Mouse (Mus musculus) erythroblast, embryonic 14.5 days (primary cell): ENCODE measurements around the gene Styxl1. TPM values are rescaled to one million over a fixed set of nuclear protein-coding genes. Genes with fewer than 3 reads are reported as not detected.

Experiments used
- H3K27me3 ChIP-seq: 2 replicates; pipeline ENCODE4 v1.6.1; 2012; ENCODE audit warnings: inconsistent platforms; ENCODE audit not compliant: control insufficient read depth
- H3K36me3 ChIP-seq: 2 replicates; pipeline ENCODE4 v1.6.1; 2012; ENCODE audit warnings: mild to moderate bottlenecking, inconsistent platforms; ENCODE audit not compliant: control insufficient read depth
- H3K4me1 ChIP-seq: 2 replicates; pipeline ENCODE4 v1.6.1; 2012; ENCODE audit warnings: inconsistent platforms; ENCODE audit not compliant: control insufficient read depth
- H3K4me3 ChIP-seq: replicated peaks from 2 replicates; pipeline ENCODE3; 2012; ENCODE audit warnings: moderate library complexity, mild to moderate bottlenecking, inconsistent platforms
- H3K9me3 ChIP-seq: 2 replicates; pipeline ENCODE4 v1.6.1; 2012; ENCODE audit warnings: low read length, inconsistent platforms, mixed read lengths; ENCODE audit not compliant: control insufficient read depth
- GATA1 ChIP-seq: IDR thresholded peaks from 2 replicates; pipeline ENCODE4 v1.6.1; 2012; ENCODE audit warnings: low read length, inconsistent platforms, mixed read lengths
- TAL1 ChIP-seq: IDR thresholded peaks from 3 replicates; pipeline ENCODE4 v1.6.1; 2012; ENCODE audit warnings: low read length, inconsistent platforms, mixed read lengths
- polyA plus RNA-seq: library from polyadenylated mRNA; stranded (reverse); fragments of >175 nt; gene quantifications from 2 replicates; pipeline ENCODE4 v1.2.3, GENCODE M21; 2012

Gene Styxl1
- polyA plus RNA-seq, 1 experiment: not detected

DNA sequence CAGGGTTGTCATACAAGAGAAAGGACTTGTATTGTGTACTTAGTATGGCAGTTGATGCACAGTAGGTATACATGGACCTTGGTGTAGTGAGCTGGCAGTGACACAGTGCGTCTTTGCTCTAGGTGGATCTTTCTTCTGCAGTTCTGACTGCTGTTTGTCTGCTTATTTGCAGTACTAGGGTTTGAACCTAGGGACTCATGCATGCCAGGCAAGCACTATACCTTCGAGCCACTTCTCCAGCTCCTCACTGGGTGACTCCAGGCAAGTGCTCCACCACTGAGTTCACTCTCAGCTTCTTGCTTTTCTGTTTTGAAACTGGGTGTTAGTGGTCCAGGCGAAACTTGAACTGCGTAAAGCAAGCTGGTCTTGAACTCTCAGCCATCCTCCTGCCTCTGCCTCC, 76.6 kb downstream of the Styxl1 start:
- TF ChIP-seq TAL1 (no peak), GATA1 (no peak)
- Histone ChIP-seq H3K9me3 (no peaks in the 10 kb centered on the region), H3K36me3 (peaks cover 7% of the 10 kb centered on the region), H3K4me1 (peaks cover 2% of the 10 kb centered on the region), H3K27me3 (no peaks in the 10 kb centered on the region), H3K4me3 (no peak overlapping the region)

DNA sequence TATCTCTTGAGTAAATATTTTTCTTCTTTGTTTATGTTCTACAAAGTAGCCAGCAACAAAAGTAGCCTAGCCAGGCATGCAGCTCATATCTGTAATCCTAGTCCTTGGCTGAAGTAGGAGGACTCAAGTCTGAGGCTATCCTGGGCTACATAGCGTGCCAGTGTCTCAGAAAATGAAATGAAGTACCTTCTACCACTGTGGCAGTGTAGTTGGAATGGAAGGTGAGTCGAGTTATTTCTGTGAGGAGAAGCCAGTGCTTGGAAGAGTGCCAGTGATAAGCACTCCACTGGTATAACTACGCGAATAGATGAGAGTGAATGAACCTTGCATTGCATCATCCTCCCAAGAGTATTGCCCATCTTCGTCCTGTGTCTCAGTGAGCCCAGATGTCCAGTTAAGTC, 80.5 kb downstream of the Styxl1 start:
- Histone ChIP-seq H3K36me3 (peaks cover 7% of the 10 kb centered on the region), H3K9me3 (no peaks in the 10 kb centered on the region)
- no peak for TF ChIP-seq TAL1
- TF ChIP-seq GATA1: no peak

More for the DNA sequence above, 80.5 kb downstream of the Styxl1 start:
- no peaks in the 10 kb centered on the region for H3K27me3 ChIP-seq
- H3K4me3 ChIP-seq: no peak overlapping the region
- H3K4me1 ChIP-seq: no peaks in the 10 kb centered on the region; the same call in 1 of the 2 replicates

Other genes starting within 250 kb of the Styxl1 start
- gene Hip1, start 233.3 kb downstream of the Styxl1 start, polyA plus RNA-seq: 0.07 TPM in 1 of 2 replicates, not detected in the other
- gene Ccl26, start 214.8 kb downstream of the Styxl1 start, polyA plus RNA-seq: not detected in 2 replicates
- gene Ccl24, start 205.3 kb downstream of the Styxl1 start, polyA plus RNA-seq: 0.03 TPM in 1 of 2 replicates, not detected in the other
- 0.07 and 0.35 TPM in 2 replicates for gene Rhbdd2, start 145.8 kb downstream of the Styxl1 start, polyA plus RNA-seq
- gene Por, start 108.4 kb downstream of the Styxl1 start, polyA plus RNA-seq: 2.5 and 2.6 TPM in 2 replicates
- 0.17 and 0.25 TPM in 2 replicates for gene Tmem120a, start 33.9 kb downstream of the Styxl1 start, polyA plus RNA-seq
- gene Mdh2, start 95 bp upstream of the Styxl1 start, polyA plus RNA-seq: 54.3 and 58.5 TPM in 2 replicates
- not detected in 2 replicates for gene Srrm3, start 28.5 kb upstream of the Styxl1 start, polyA plus RNA-seq
- gene Hspb1, start 109.5 kb upstream of the Styxl1 start, polyA plus RNA-seq: 0.08 TPM in 1 of 2 replicates, not detected in the other
- 5.0 and 5.6 TPM in 2 replicates for gene Ywhag, start 156.2 kb upstream of the Styxl1 start, polyA plus RNA-seq
- gene Ssc4d, start 196.1 kb upstream of the Styxl1 start, polyA plus RNA-seq: 0.03 and 0.27 TPM in 2 replicates
- not detected in 2 replicates for gene Zp3, start 201.7 kb upstream of the Styxl1 start, polyA plus RNA-seq
- gene Dtx2, start 216.4 kb upstream of the Styxl1 start, polyA plus RNA-seq: 0.84 and 0.97 TPM in 2 replicates